Mouse (Mus musculus) MEL (cell line): Measurements from ENCODE around the gene Lrig2. TPM values are rescaled to one million over a fixed set of nuclear protein-coding genes. Genes with fewer than 3 reads are reported as not detected.

Experiments
- DNase-seq: peaks from one replicate; pipeline ENCODE4 v3.0.0; 2011; ENCODE audit warnings: low read depth, low spot score
- H3K27ac ChIP-seq: 2 replicates; pipeline ENCODE4 v1.5.1; 2012; ENCODE audit warnings: low read depth, mild to moderate bottlenecking, control low read depth, low read length, moderate library complexity; ENCODE audit not compliant: control insufficient read depth
- H3K27me3 ChIP-seq, 2 experiments: fragments of 150-350 bp in 1 of 2; sonication (generic) in 1 of 2; 2 replicates each; pipeline ENCODE4 v1.6.1; 2012; ENCODE audit warnings: low read length in 2 of 2, mild to moderate bottlenecking in 2 of 2, improper control_type of control experiment in 1 of 2, moderate library complexity in 1 of 2; ENCODE audit not compliant: insufficient read depth in 2 of 2, control insufficient read depth in 1 of 2
- H3K36me3 ChIP-seq, 2 experiments: 2 replicates each; pipeline ENCODE4 v1.6.1; 2012 to 2014; ENCODE audit warnings: low read length in 2 of 2, improper control_type of control experiment in 1 of 2, inconsistent platforms in 1 of 2, mild to moderate bottlenecking in 1 of 2; ENCODE audit not compliant: insufficient read depth in 2 of 2, control insufficient read depth in 1 of 2
- H3K4me1 ChIP-seq, 2 experiments: fragments of 150-350 bp in 1 of 2; sonication (generic) in 1 of 2; 2 replicates each; pipeline ENCODE4 v1.6.1; 2012; ENCODE audit warnings: low read length in 2 of 2, improper control_type of control experiment in 1 of 2, mild to moderate bottlenecking in 1 of 2; ENCODE audit not compliant: insufficient read depth in 2 of 2, control insufficient read depth in 1 of 2
- H3K4me3 ChIP-seq, 2 experiments: fragments of 150-350 bp in 1 of 2; sonication (generic) in 1 of 2; 2 replicates each; pipeline ENCODE4 v1.5.1; 2012; ENCODE audit warnings: low read depth in 2 of 2, low read length in 2 of 2, mild to moderate bottlenecking in 2 of 2, moderate library complexity in 2 of 2, control low read depth in 1 of 2, improper control_type of control experiment in 1 of 2; ENCODE audit not compliant: control insufficient read depth in 1 of 2, insufficient read depth in 1 of 2
- H3K79me2 ChIP-seq: 2 replicates; pipeline ENCODE4 v1.6.1; 2012; ENCODE audit warnings: mild to moderate bottlenecking, low read length, moderate library complexity; ENCODE audit not compliant: control insufficient read depth, poor library complexity, insufficient read depth
- H3K9ac ChIP-seq: 2 replicates; pipeline ENCODE4 v1.6.1; 2012; ENCODE audit warnings: low read depth, mild to moderate bottlenecking, control low read depth, low read length, moderate library complexity; ENCODE audit not compliant: control insufficient read depth, poor library complexity, severe bottlenecking
- H3K9me3 ChIP-seq: fragments of 150-350 bp; sonication (generic); replicated peaks from 2 replicates; pipeline ENCODE4 v1.6.1; 2012; ENCODE audit warnings: mild to moderate bottlenecking, low read length, improper control_type of control experiment, moderate library complexity; ENCODE audit not compliant: insufficient read depth
- BHLHE40 ChIP-seq: IDR thresholded peaks from 2 replicates; pipeline ENCODE4 v1.6.1; 2012; ENCODE audit warnings: low read depth, mild to moderate bottlenecking, inconsistent platforms, low read length, improper control_type of control experiment, borderline replicate concordance
- CHD2 ChIP-seq: IDR thresholded peaks from 2 replicates; pipeline ENCODE4 v1.6.1; 2011; ENCODE audit warnings: low read length, improper control_type of control experiment
- CTCF ChIP-seq, 3 experiments: IDR thresholded peaks in 2 of 3; conservative IDR thresholded peaks in 1 of 3; 2 replicates each; pipeline ENCODE4 v1.5.1; 2011 to 2012; ENCODE audit warnings: low read length in 3 of 3, low read depth in 2 of 3, mild to moderate bottlenecking in 2 of 3, improper control_type of control experiment in 1 of 3, inconsistent platforms in 1 of 3, mixed read lengths in 1 of 3, moderate library complexity in 1 of 3; ENCODE audit not compliant: control insufficient read depth in 1 of 3, insufficient read depth in 1 of 3, poor library complexity in 1 of 3, severe bottlenecking in 1 of 3
- JUND ChIP-seq: IDR thresholded peaks from 2 replicates; pipeline ENCODE4 v1.6.1; 2011; ENCODE audit warnings: low read depth, mild to moderate bottlenecking, improper control_type of control experiment, low read length
- MAX ChIP-seq: IDR thresholded peaks from 2 replicates; pipeline ENCODE4 v1.6.1; 2011; ENCODE audit warnings: low read length, improper control_type of control experiment
- MAZ ChIP-seq: IDR thresholded peaks from 2 replicates; pipeline ENCODE4 v1.6.1; 2012; ENCODE audit warnings: low read depth, mild to moderate bottlenecking, inconsistent platforms, low read length, improper control_type of control experiment
- MEF2A ChIP-seq: IDR thresholded peaks from 2 replicates; pipeline ENCODE4 v1.6.1; 2014; ENCODE audit warnings: low read depth, mild to moderate bottlenecking, inconsistent platforms, low read length, improper control_type of control experiment; ENCODE audit not compliant: poor library complexity, insufficient replicate concordance, severe bottlenecking; ENCODE audit errors: extremely low read depth
- MXI1 ChIP-seq: IDR thresholded peaks from 2 replicates; pipeline ENCODE4 v1.6.1; 2011; ENCODE audit warnings: mild to moderate bottlenecking, low read depth, low read length, improper control_type of control experiment
- MYB ChIP-seq: IDR thresholded peaks from 2 replicates; pipeline ENCODE4 v1.6.1; 2011; ENCODE audit warnings: mild to moderate bottlenecking, low read depth, low read length, improper control_type of control experiment
- NELFE ChIP-seq: IDR thresholded peaks from 2 replicates; pipeline ENCODE4 v1.6.1; 2011; ENCODE audit warnings: low read depth, low read length, improper control_type of control experiment
- POLR2A ChIP-seq, 2 experiments: IDR thresholded peaks; 2 replicates each; pipeline ENCODE4 v1.6.1; 2011 to 2012; ENCODE audit warnings: low read length in 2 of 2, mild to moderate bottlenecking in 2 of 2, control low read depth in 1 of 2, improper control_type of control experiment in 1 of 2, low read depth in 1 of 2, moderate library complexity in 1 of 2; ENCODE audit not compliant: control insufficient read depth in 1 of 2, insufficient read depth in 1 of 2, poor library complexity in 1 of 2
- SIN3A ChIP-seq: IDR thresholded peaks from 2 replicates; pipeline ENCODE4 v1.6.1; 2012; ENCODE audit warnings: low read length, improper control_type of control experiment, inconsistent platforms
- SMC3 ChIP-seq: IDR thresholded peaks from 2 replicates; pipeline ENCODE4 v1.6.1; 2011; ENCODE audit warnings: low read depth, low read length, improper control_type of control experiment
- TAL1 ChIP-seq: IDR thresholded peaks from 2 replicates; pipeline ENCODE4 v1.6.1; 2012; ENCODE audit warnings: mild to moderate bottlenecking, inconsistent platforms, low read length, moderate library complexity, mixed read lengths
- TBP ChIP-seq: IDR thresholded peaks from 2 replicates; pipeline ENCODE4 v1.8.0; 2011; ENCODE audit warnings: low read depth, low read length, improper control_type of control experiment
- TCF12 ChIP-seq: IDR thresholded peaks from 2 replicates; pipeline ENCODE4 v1.6.1; 2014; ENCODE audit warnings: low read depth, mild to moderate bottlenecking, inconsistent platforms, low read length, improper control_type of control experiment, moderate library complexity
- USF1 ChIP-seq: IDR thresholded peaks from 2 replicates; pipeline ENCODE4 v1.6.1; 2014; ENCODE audit warnings: low read depth, mild to moderate bottlenecking, inconsistent platforms, low read length, improper control_type of control experiment, moderate library complexity
- USF2 ChIP-seq, 2 experiments: IDR thresholded peaks; 2 replicates each; pipeline ENCODE4 v1.6.1; 2011 to 2012; ENCODE audit warnings: improper control_type of control experiment in 2 of 2, low read length in 2 of 2, borderline replicate concordance in 1 of 2, inconsistent platforms in 1 of 2, low read depth in 1 of 2, mild to moderate bottlenecking in 1 of 2; ENCODE audit not compliant: insufficient read depth in 1 of 2
- ZC3H11A ChIP-seq: IDR thresholded peaks from 2 replicates; pipeline ENCODE4 v1.6.1; 2012; ENCODE audit warnings: low read depth, mild to moderate bottlenecking, inconsistent platforms, low read length, improper control_type of control experiment
- ZKSCAN1 ChIP-seq: IDR thresholded peaks from 2 replicates; pipeline ENCODE4 v1.6.1; 2012; ENCODE audit warnings: low read depth, mild to moderate bottlenecking, inconsistent platforms, low read length, improper control_type of control experiment, moderate library complexity
- ZNF384 ChIP-seq: IDR thresholded peaks from 2 replicates; pipeline ENCODE4 v1.6.1; 2012; ENCODE audit warnings: low read depth, mild to moderate bottlenecking, inconsistent platforms, low read length, improper control_type of control experiment
- polyA plus RNA-seq, 2 experiments: library from polyadenylated mRNA; stranded (reverse) in 1 of 2; unstranded in 1 of 2; fragments of >175 nt in 1 of 2; fragments of >200 nt in 1 of 2; gene quantifications; 2 replicates each; pipeline versions ENCODE4 v1.2.1 to v1.2.4; 2012; ENCODE audit warnings: low replicate concordance in 2 of 2, low read depth in 1 of 2; ENCODE audit not compliant: insufficient read length in 2 of 2, insufficient read depth in 1 of 2, missing spikeins in 1 of 2
- total RNA-seq: library from RNA; depleted of rRNA; stranded (reverse); fragments of 300-350 nt; gene quantifications from 2 replicates; pipeline ENCODE4 v1.2.3, GENCODE M21; 2012

Lrig2 gene
- total and polyA plus RNA-seq, 3 experiments: 4.2 to 4.3 TPM; not detected in 1

GRCm38 (mm10) chr3:104444946-104445460 is 66.7 kb downstream of the Lrig2 start:
- peaks cover 0 to 5% of the 10 kb centered on the region in 2 experiments; a peak in 2 of 4 replicates for H3K4me1 ChIP-seq
- TF ChIP-seq MAX (no peak), MXI1 (no peak), USF1 (no peak), SMC3 (no peak), NELFE (no peak), TAL1 (no peak), TBP (no peak), ZKSCAN1 (no peak), MAZ (no peak), ZC3H11A (no peak), ZNF384 (no peak), CTCF (IDR thresholded peaks at IDR 0.05 in 2 of 3, conservative IDR thresholded peaks at IDR 0.05 in 1 of 3; ENCODE audit: control insufficient read depth in 1 of 3, insufficient read depth in 1 of 3, low read depth in 2 of 3, low read length in 3 of 3, poor library complexity in 1 of 3, severe bottlenecking in 1 of 3) (no peak), USF2 (IDR thresholded peaks at IDR 0.05; ENCODE audit: borderline replicate concordance in 1 of 2, insufficient read depth in 1 of 2, low read depth in 1 of 2, low read length in 2 of 2) (no peak), JUND (no peak), POLR2A (IDR thresholded peaks at IDR 0.05; ENCODE audit: control insufficient read depth in 1 of 2, insufficient read depth in 1 of 2, low read depth in 1 of 2, low read length in 2 of 2, poor library complexity in 1 of 2) (no peak), CHD2 (no peak), SIN3A (no peak), MEF2A (no peak)
- DNase-seq: no peak
- H3K27me3 ChIP-seq: no peaks in the 10 kb centered on the region; a peak in 1 of 4 replicates
- H3K36me3 ChIP-seq: no peaks in the 10 kb centered on the region
- H3K9ac ChIP-seq: no peak overlapping the region
- H3K27ac ChIP-seq: no peak overlapping the region
- no peak overlapping the region for H3K4me3 ChIP-seq
- H3K9me3 ChIP-seq: no peaks in the 10 kb centered on the region
- H3K79me2 ChIP-seq: no peaks in the 10 kb centered on the region

- H3K4me3 ChIP-seq: no peak overlapping the region
- H3K79me2 ChIP-seq: no peaks in the 10 kb centered on the region
- DNase-seq: no peak
- H3K27ac ChIP-seq: no peak overlapping the region
- H3K36me3 ChIP-seq: no peaks in the 10 kb centered on the region
- H3K9ac ChIP-seq: no peak overlapping the region
- TF ChIP-seq BHLHE40 (no peak), JUND (no peak), ZC3H11A (no peak), MAX (no peak), MEF2A (no peak), MYB (no peak), TCF12 (no peak), MAZ (no peak), TBP (no peak), CHD2 (no peak)
- no peaks in the 10 kb centered on the region; a peak in 1 of 4 replicates for H3K27me3 ChIP-seq
- peaks cover 0 to 5% of the 10 kb centered on the region in 2 experiments; a peak in 2 of 4 replicates for H3K4me1 ChIP-seq
- H3K9me3 ChIP-seq: no peaks in the 10 kb centered on the region
Measured at GRCm38 (mm10) chr3:104444082-104444481, 67.6 kb downstream of the Lrig2 start.
